Mouse (Mus musculus) intestine, embryonic 15.5 days (tissue): ENCODE results near the gene Habp2. TPM values are rescaled to one million over a fixed set of nuclear protein-coding genes. Genes with fewer than 3 reads are reported as not detected.

Experiments used
- ATAC-seq: fragments of 200-750 bp; cut with Nextera tagmentation; 2 replicates; pipeline ENCODE4 v1.8.0; 2017; ENCODE audit warnings: moderate TSS enrichment, moderate library complexity
- H3K27ac ChIP-seq: fragments of 300-500 bp; sonication (generic); 2 replicates; pipeline ENCODE4 v1.5.1; 2015; ENCODE audit warnings: mild to moderate bottlenecking, inconsistent platforms
- H3K27me3 ChIP-seq: fragments of 300-500 bp; sonication (generic); replicated peaks from 2 replicates; pipeline ENCODE4 v1.6.1; 2015; ENCODE audit warnings: inconsistent platforms
- H3K36me3 ChIP-seq: fragments of 300-500 bp; sonication (generic); 2 replicates; pipeline ENCODE4 v1.6.1; 2015; ENCODE audit warnings: inconsistent platforms
- H3K4me1 ChIP-seq: fragments of 300-500 bp; sonication (generic); replicated peaks from 2 replicates; pipeline ENCODE4 v1.6.1; 2015; ENCODE audit warnings: inconsistent platforms
- H3K4me2 ChIP-seq: fragments of 300-500 bp; sonication (generic); replicated peaks from 2 replicates; pipeline ENCODE4 v1.6.1; 2015; ENCODE audit warnings: mild to moderate bottlenecking, inconsistent platforms
- H3K4me3 ChIP-seq: fragments of 300-500 bp; sonication (generic); replicated peaks from 2 replicates; pipeline ENCODE4 v1.5.1; 2015; ENCODE audit warnings: inconsistent platforms
- H3K9ac ChIP-seq: fragments of 300-500 bp; sonication (generic); 2 replicates; pipeline ENCODE4 v1.6.1; 2015; ENCODE audit warnings: inconsistent platforms
- H3K9me3 ChIP-seq: fragments of 300-500 bp; sonication (generic); 2 replicates; pipeline ENCODE4 v1.6.1; 2016; ENCODE audit warnings: inconsistent platforms
- WGBS: fragments of 180-500 bp; shearing (Covaris S2); methylation state at CpG from one replicate; pipeline ENCODE4 v1.1.7; 2015; 5-methylcytosine and 5-hydroxymethylcytosine counted together
- polyA plus RNA-seq: library from polyadenylated mRNA; unstranded; fragments of >200 nt; fragmentation: Nextera tagmentation; extraction: Ambion mirVana; gene quantifications from 2 replicates; pipeline ENCODE4 v1.2.1, GENCODE M21; 2015

The Habp2 gene
- 15.2 and 19.6 TPM in 2 replicates for polyA plus RNA-seq

- Histone ChIP-seq H3K27ac (0 out of 2 replicates have a peak within 1 kb of the TSS, but pooled peaks have one; percentile 24), H3K9me3 (no peaks in the 10 kb centered on the region), H3K9ac (no peak within 1 kb of the TSS), H3K36me3 (no peaks in the 10 kb centered on the region), H3K27me3 (no peaks in the 10 kb centered on the region), H3K4me3 (0 out of 2 replicates have a peak within 1 kb of the TSS, but pooled peaks have one; percentile 2), H3K4me2 (peak within 1 kb of the TSS; percentile 33), H3K4me1 (no peaks in the 10 kb centered on the region; the same call in 1 of the 2 replicates)
- WGBS: 58% methylated on average over 7 of the region's 7 CpGs
- no peak for ATAC-seq
These were observed at the start of gene Habp2 for GRCm38 (mm10) chr19:56286866-56287265. TSS of gene Habp2 (plus strand) at chr19:56287137.

GRCm38 (mm10) chr19:56238501-56238900 is 48.4 kb upstream of the Habp2 start:
- Histone ChIP-seq H3K4me2 (no peak overlapping the region), H3K9me3 (no peaks in the 10 kb centered on the region), H3K4me1 (no peaks in the 10 kb centered on the region), H3K27me3 (no peaks in the 10 kb centered on the region), H3K4me3 (no peak overlapping the region), H3K9ac (no peak overlapping the region), H3K36me3 (no peaks in the 10 kb centered on the region), H3K27ac (no peak overlapping the region)
- WGBS: 60% methylated on average over 4 of the region's 4 CpGs
- ATAC-seq: no peak

- no peak overlapping the region for H3K4me2 ChIP-seq
- no peaks in the 10 kb centered on the region for H3K27me3 ChIP-seq
- ATAC-seq: no peak
- no peaks in the 10 kb centered on the region; the same call in 1 of the 2 replicates for H3K9me3 ChIP-seq
- H3K4me3 ChIP-seq: no peak overlapping the region
- no peaks in the 10 kb centered on the region for H3K36me3 ChIP-seq
- no peak overlapping the region for H3K27ac ChIP-seq
- no peak overlapping the region for H3K9ac ChIP-seq
- WGBS: 60% methylated on average over 5 of the region's 5 CpGs
- no peaks in the 10 kb centered on the region for H3K4me1 ChIP-seq
These were observed 41.7 kb upstream of the Habp2 start for GRCm38 (mm10) chr19:56245201-56245600.

- Histone ChIP-seq H3K4me2 (no peak overlapping the region), H3K9ac (no peak overlapping the region), H3K27me3 (no peaks in the 10 kb centered on the region), H3K9me3 (no peaks in the 10 kb centered on the region), H3K4me1 (no peaks in the 10 kb centered on the region), H3K27ac (0 out of 2 replicates have a peak overlapping the region, but pooled peaks have one; percentile 32), H3K36me3 (no peaks in the 10 kb centered on the region), H3K4me3 (no peak overlapping the region)
- 89% methylated on average over 4 of the region's 4 CpGs for WGBS
- ATAC-seq: no peak
These were observed 34.1 kb upstream of the Habp2 start for GRCm38 (mm10) chr19:56252815-56253214.

GRCm38 (mm10) chr19:56253271-56253670 is 33.7 kb upstream of the Habp2 start:
- H3K4me1 ChIP-seq: no peaks in the 10 kb centered on the region
- ATAC-seq: peak; percentile 28; the same call in 1 of the 2 replicates
- peak overlapping the region; percentile 26; the same call in 1 of the 2 replicates for H3K4me2 ChIP-seq
- no peaks in the 10 kb centered on the region for H3K9me3 ChIP-seq
- H3K9ac ChIP-seq: no peak overlapping the region
- H3K4me3 ChIP-seq: no peak overlapping the region
- H3K27me3 ChIP-seq: no peaks in the 10 kb centered on the region
- WGBS: 41% methylated on average over 10 of the region's 10 CpGs
- H3K36me3 ChIP-seq: no peaks in the 10 kb centered on the region
- H3K27ac ChIP-seq: 0 out of 2 replicates have a peak overlapping the region, but pooled peaks have one; percentile 32

- no peaks in the 10 kb centered on the region for H3K9me3 ChIP-seq
- no peaks in the 10 kb centered on the region for H3K4me1 ChIP-seq
- H3K4me2 ChIP-seq: no peak overlapping the region
- no peak overlapping the region for H3K27ac ChIP-seq
- ATAC-seq: no peak
- no peak overlapping the region for H3K9ac ChIP-seq
- H3K36me3 ChIP-seq: no peaks in the 10 kb centered on the region
- 51% methylated on average over 7 of the region's 7 CpGs for WGBS
- H3K27me3 ChIP-seq: no peaks in the 10 kb centered on the region
- no peak overlapping the region for H3K4me3 ChIP-seq
These were observed 32.2 kb upstream of the Habp2 start for GRCm38 (mm10) chr19:56254751-56255150.

- Histone ChIP-seq H3K4me2 (no peak overlapping the region), H3K36me3 (no peaks in the 10 kb centered on the region), H3K9ac (no peak overlapping the region), H3K4me3 (no peak overlapping the region), H3K27me3 (no peaks in the 10 kb centered on the region), H3K27ac (no peak overlapping the region), H3K9me3 (no peaks in the 10 kb centered on the region), H3K4me1 (no peaks in the 10 kb centered on the region)
- no peak for ATAC-seq
- WGBS: 17% methylated on average over 3 of the region's 3 CpGs
These were observed 31.4 kb upstream of the Habp2 start for GRCm38 (mm10) chr19:56255506-56255905.

- H3K4me2 ChIP-seq: no peak overlapping the region
- 43% methylated on average over 1 of the region's 1 CpGs for WGBS
- H3K4me3 ChIP-seq: no peak overlapping the region
- ATAC-seq: no peak
- H3K9me3 ChIP-seq: no peaks in the 10 kb centered on the region
- no peaks in the 10 kb centered on the region for H3K4me1 ChIP-seq
- no peak overlapping the region for H3K27ac ChIP-seq
- no peaks in the 10 kb centered on the region for H3K27me3 ChIP-seq
- H3K36me3 ChIP-seq: no peaks in the 10 kb centered on the region
- H3K9ac ChIP-seq: no peak overlapping the region
These were observed 30.7 kb upstream of the Habp2 start for GRCm38 (mm10) chr19:56256235-56256634.

- H3K27me3 ChIP-seq: no peaks in the 10 kb centered on the region
- H3K36me3 ChIP-seq: no peaks in the 10 kb centered on the region
- no peak overlapping the region for H3K4me3 ChIP-seq
- no peak for ATAC-seq
- H3K9me3 ChIP-seq: no peaks in the 10 kb centered on the region
- H3K9ac ChIP-seq: no peak overlapping the region
- no peak overlapping the region for H3K4me2 ChIP-seq
- H3K4me1 ChIP-seq: no peaks in the 10 kb centered on the region
- WGBS: 100% methylated on average over 1 of the region's 1 CpGs
- no peak overlapping the region for H3K27ac ChIP-seq
These were observed 30.2 kb upstream of the Habp2 start for GRCm38 (mm10) chr19:56256741-56257140.

- ATAC-seq: no peak
- Histone ChIP-seq H3K9me3 (no peaks in the 10 kb centered on the region), H3K9ac (no peak overlapping the region), H3K4me2 (no peak overlapping the region), H3K27ac (no peak overlapping the region), H3K4me1 (no peaks in the 10 kb centered on the region), H3K36me3 (no peaks in the 10 kb centered on the region), H3K4me3 (no peak overlapping the region), H3K27me3 (no peaks in the 10 kb centered on the region)
- WGBS: 71% methylated on average over 14 of the region's 14 CpGs
These were observed 23.2 kb upstream of the Habp2 start for GRCm38 (mm10) chr19:56263696-56264095.

- Histone ChIP-seq H3K4me2 (no peak overlapping the region), H3K9me3 (no peaks in the 10 kb centered on the region), H3K9ac (no peak overlapping the region), H3K4me1 (no peaks in the 10 kb centered on the region), H3K27me3 (no peaks in the 10 kb centered on the region), H3K27ac (no peak overlapping the region), H3K4me3 (no peak overlapping the region), H3K36me3 (no peaks in the 10 kb centered on the region)
- no peak for ATAC-seq
- WGBS: 33% methylated on average over 3 of the region's 4 CpGs
These were observed 22.8 kb upstream of the Habp2 start for GRCm38 (mm10) chr19:56264175-56264574.

GRCm38 (mm10) chr19:56265149-56265548 is 21.8 kb upstream of the Habp2 start:
- Histone ChIP-seq H3K4me3 (no peak overlapping the region), H3K9ac (no peak overlapping the region), H3K36me3 (no peaks in the 10 kb centered on the region), H3K4me1 (no peaks in the 10 kb centered on the region), H3K9me3 (no peaks in the 10 kb centered on the region), H3K27me3 (no peaks in the 10 kb centered on the region), H3K4me2 (no peak overlapping the region), H3K27ac (no peak overlapping the region)
- 73% methylated on average over 5 of the region's 5 CpGs for WGBS
- ATAC-seq: no peak

GRCm38 (mm10) chr19:56272081-56272480 is 14.9 kb upstream of the Habp2 start:
- Histone ChIP-seq H3K27ac (no peak overlapping the region), H3K9ac (no peak overlapping the region), H3K4me1 (no peaks in the 10 kb centered on the region)

More at GRCm38 (mm10) chr19:56272081-56272480, 14.9 kb upstream of the Habp2 start:
- H3K4me2 ChIP-seq: no peak overlapping the region
- no peaks in the 10 kb centered on the region for H3K36me3 ChIP-seq
- no peaks in the 10 kb centered on the region for H3K27me3 ChIP-seq
- H3K4me3 ChIP-seq: no peak overlapping the region
- ATAC-seq: no peak
- H3K9me3 ChIP-seq: no peaks in the 10 kb centered on the region
- WGBS: 87% methylated on average over 8 of the region's 8 CpGs
